Mouse (Mus musculus): ENCODE data around the gene Lag3. TPM values are rescaled to one million over a fixed set of nuclear protein-coding genes. Genes with fewer than 3 reads are reported as not detected.

The Lag3 gene
- total RNA-seq, 4 experiments from 2014 or later, result 1.6 to 15.6 (median 8.5) TPM

DNA sequence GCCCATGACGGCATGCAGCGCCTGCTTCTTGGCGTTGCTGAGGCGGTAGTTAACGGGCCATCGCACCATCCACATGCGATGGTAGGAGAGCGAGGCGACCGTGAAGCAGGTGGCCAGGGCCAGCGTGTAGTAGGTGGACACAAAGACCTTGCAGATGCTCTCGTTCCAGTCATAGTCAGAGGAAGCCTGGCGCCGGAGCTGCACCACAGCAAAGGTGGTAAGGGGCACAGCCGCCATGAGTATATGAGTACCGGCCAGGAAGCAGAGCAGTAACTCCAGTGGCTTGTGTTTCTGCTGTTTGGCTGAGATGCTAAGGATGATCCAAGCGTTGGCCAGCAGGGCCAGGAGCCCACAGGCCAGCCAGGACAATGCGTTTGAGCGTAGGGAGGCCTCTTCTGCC lies 50.2 kb downstream of the Lag3 start:
- no peak for DNase-seq (ENCODE audit: low spot score in 2 of 2)

- no peak for DNase-seq (ENCODE audit: low spot score in 2 of 2)
Observed at GRCm38 (mm10) chr6:124860511-124860910, 51.0 kb downstream of the Lag3 start.

DNA sequence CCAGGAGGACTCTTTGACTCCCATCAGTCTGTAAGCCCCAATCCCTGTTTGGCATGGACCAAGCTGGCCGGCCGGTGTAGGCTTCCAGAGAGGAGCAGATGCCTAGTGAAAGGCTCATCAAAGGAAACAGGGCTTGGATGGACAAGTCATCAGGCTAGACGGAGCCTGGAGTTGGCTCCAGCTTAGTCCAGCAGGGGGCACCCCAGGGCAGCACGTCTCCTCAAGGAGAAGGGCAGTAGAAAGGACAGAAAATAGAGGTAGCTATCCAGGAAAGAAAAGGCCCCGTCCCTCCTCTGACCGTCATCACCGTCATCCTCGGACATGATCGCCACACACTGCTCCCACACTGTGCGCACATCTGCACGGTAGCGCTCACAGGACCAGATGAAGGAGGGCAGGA lies 51.8 kb downstream of the Lag3 start:
- DNase-seq (ENCODE audit: low spot score in 2 of 2), result peak; percentile 84 to 89

- DNase-seq (ENCODE audit: low spot score in 2 of 2), result no peak
Observed at GRCm38 (mm10) chr6:124858561-124859318, 52.8 kb downstream of the Lag3 start.

DNA sequence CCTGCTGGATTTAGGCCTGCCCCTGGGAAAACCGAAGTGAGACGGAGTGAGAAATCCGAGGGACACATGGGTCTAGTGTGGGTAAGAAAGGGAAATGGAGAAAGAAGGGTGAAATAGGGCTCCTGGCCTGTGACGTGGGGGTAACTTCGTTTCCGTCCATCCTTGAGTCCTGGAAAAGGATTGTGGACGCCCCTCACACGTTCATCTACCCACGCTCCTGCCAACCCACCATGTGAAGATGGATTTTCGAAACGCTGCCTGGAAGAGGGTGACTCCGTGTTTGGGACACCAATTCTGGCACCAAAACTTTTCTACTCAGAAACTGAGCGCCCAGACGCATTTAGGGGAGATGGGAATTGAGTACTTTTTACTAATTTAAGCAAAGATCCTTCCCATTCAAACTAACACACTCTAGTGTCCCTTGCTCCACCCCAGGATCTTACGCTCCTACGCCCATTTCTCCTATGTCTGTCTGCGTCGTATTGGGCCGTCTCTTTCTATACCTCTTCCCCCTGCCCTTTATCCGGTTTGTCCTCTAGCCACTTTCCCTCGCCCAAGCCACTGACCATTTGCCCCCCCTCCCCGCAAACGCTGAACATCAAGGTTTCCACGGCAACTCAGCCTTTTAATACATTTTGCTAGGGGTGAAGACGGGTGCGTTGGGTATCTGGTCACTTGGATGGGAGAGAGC lies 53.5 kb downstream of the Lag3 start:
- DNase-seq (ENCODE audit: low spot score in 2 of 2), result no peak

DNA sequence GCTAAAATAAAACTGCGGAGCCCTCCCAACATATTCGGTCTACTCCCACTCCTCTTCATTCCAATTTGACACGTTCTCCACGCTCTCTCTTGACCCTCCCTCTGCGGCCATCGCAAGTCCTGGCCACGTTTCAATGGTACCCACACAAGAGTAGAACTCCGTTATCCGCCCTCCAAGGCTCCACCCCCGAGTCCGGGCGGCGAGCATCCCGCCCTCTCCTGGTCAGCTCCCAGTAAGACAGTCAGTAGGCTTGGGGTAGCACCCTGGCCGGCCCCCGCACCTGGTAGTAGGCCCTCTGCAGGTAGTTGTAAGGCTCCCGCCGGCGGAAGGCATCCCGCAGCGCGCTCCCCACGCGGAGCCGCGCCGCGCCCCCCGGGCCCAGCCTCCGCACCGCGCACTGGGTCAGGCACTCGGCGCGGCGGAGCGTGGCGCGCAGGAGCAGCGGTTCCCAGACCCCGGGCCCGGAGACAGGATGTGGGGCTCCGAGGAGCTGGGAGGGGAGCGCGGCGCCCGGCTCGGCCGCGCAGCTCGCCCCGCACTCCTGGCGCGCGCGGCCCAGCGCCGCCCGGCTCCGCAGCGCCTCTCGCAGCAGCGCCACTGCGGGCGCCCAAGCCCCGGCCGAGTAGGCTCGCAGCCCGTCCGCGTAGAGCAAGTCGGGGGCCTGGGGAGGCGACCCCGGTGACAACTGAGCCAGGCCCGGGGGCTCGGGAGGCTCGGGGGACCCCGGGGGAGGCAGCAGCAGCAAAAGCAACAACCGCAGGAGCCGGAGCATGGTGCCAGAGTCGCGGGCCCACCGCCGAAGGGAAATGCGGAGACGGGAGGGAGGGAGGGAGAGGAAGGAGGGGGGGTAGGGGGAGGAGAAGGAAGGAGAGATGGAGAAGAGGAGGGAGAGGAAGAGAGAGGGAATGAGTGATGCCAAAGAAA lies 54.3 kb downstream of the Lag3 start, which contains the start of gene P3h3:
P3h3 (minus strand) TSS at position 837 of the 924 bp plus-strand sequence.
- DNase-seq (ENCODE audit: low spot score in 2 of 2), result peak; percentile 81 to 84

DNA sequence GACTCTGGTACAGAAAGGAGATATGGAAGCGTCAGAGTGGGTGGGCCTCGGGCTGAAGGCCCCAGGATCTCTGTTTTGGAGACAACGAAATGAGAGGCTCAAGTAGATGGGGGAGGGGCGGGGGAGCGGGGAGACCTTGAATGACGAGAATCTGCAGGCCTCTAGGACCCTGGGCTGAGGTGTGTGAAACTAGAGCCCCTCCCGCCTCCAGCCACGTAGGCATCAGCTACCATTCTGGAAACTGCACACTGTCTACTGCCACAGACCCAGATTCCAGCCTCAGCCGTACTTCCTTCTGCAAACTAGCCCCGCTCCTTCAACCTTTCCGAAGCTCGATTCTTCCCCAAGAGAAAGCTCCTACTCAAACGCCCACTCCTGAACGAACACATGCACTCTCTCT lies 55.2 kb downstream of the Lag3 start:
- peak in 1 of 2 experiments; percentile 43 for DNase-seq (ENCODE audit: low spot score in 2 of 2)

GRCm38 (mm10) chr6:124854647-124855046 lies 56.9 kb downstream of the Lag3 start:
- no peak for DNase-seq (ENCODE audit: low spot score in 2 of 2)

Other genes starting within 250 kb of the Lag3 start
- gene Lpcat3, start 248.7 kb downstream of the Lag3 start, total RNA-seq (2022), result 10 to 100 TPM; 24.1 to 38.4 (median 31.4) TPM
- gene Emg1, start 199.5 kb downstream of the Lag3 start, total RNA-seq (2022), result 10 to 100 TPM; 50.1 to 57.2 (median 52.5) TPM
- gene Phb2, start 199.4 kb downstream of the Lag3 start, total RNA-seq (2022), result 100 to 1,000 TPM; 118 to 123 (median 120) TPM
- gene Ptpn6, start 173.0 kb downstream of the Lag3 start, total RNA-seq (2022), result 10 to 100 TPM in 2 of 4 experiments, 1 to 10 TPM in 2; 2.2 to 24.3 (median 13.4) TPM
- gene Grcc10, start 170.3 kb downstream of the Lag3 start, total RNA-seq (2022), result 100 to 1,000 TPM; 311 to 385 (median 325) TPM
- 1 to 10 TPM in 1 of 4 experiments, not detected in 3; 5.1 TPM for gene Gm45234, start 155.7 kb downstream of the Lag3 start, total RNA-seq (2022)
- 100 to 1,000 TPM; 138 to 158 (median 147) TPM for gene Atn1, start 155.2 kb downstream of the Lag3 start, total RNA-seq (2022)
- gene Eno2, start 142.0 kb downstream of the Lag3 start, total RNA-seq (2022), result 1,000 to 10,000 TPM in 3 of 4 experiments, 100 to 1,000 TPM in 1; 993 to 1,113 (median 1,027) TPM
- gene Lrrc23, start 132.0 kb downstream of the Lag3 start, total RNA-seq (2022), result 1 to 10 TPM; 2.3 to 5.1 (median 3.3) TPM
- gene Spsb2, start 103.0 kb downstream of the Lag3 start, total RNA-seq (2022), result 1 to 10 TPM; 3.1 to 7.0 (median 6.0) TPM
- gene Tpi1, start 97.4 kb downstream of the Lag3 start, total RNA-seq (2022), result 100 to 1,000 TPM; 782 to 819 (median 789) TPM
- 100 to 1,000 TPM; 181 to 196 (median 186) TPM for gene Usp5, start 82.2 kb downstream of the Lag3 start, total RNA-seq (2022)
- 1 to 10 TPM in 2 of 4 experiments, under 1 TPM in 2; 0.61 to 1.0 (median 0.95) TPM for gene Cdca3, start 82.2 kb downstream of the Lag3 start, total RNA-seq (2022)
- gene Gnb3, start 71.4 kb downstream of the Lag3 start, total RNA-seq (2022), result under 1 TPM in 2 of 4 experiments, not detected in 2; 0.36 to 0.96 TPM
- gene P3h3, start 54.0 kb downstream of the Lag3 start, total RNA-seq (2022), result 10 to 100 TPM; 32.2 to 51.8 (median 36.4) TPM
- gene Gpr162, start 47.7 kb downstream of the Lag3 start, total RNA-seq (2022), result 100 to 1,000 TPM; 171 to 204 (median 183) TPM
- gene Cd4, start 23.5 kb downstream of the Lag3 start, total RNA-seq (2022), result under 1 TPM in 2 of 4 experiments, not detected in 2; 0.12 to 0.38 TPM
- 100 to 1,000 TPM; 881 to 936 (median 911) TPM for gene Ptms, start 8.4 kb upstream of the Lag3 start, total RNA-seq (2022)
- 100 to 1,000 TPM; 564 to 596 (median 590) TPM for gene Mlf2, start 19.7 kb upstream of the Lag3 start, total RNA-seq (2022)
- gene Cops7a, start 53.8 kb upstream of the Lag3 start, total RNA-seq (2022), result 100 to 1,000 TPM; 129 to 152 (median 145) TPM
- gene Pianp, start 85.0 kb upstream of the Lag3 start, total RNA-seq (2022), result 100 to 1,000 TPM; 115 to 179 (median 146) TPM
- 10 to 100 TPM; 44.6 to 54.5 (median 50.6) TPM for gene Zfp384, start 97.4 kb upstream of the Lag3 start, total RNA-seq (2022)
- 10 to 100 TPM; 50.1 to 63.5 (median 55.4) TPM for gene Ing4, start 128.1 kb upstream of the Lag3 start, total RNA-seq (2022)
- gene Acrbp, start 138.0 kb upstream of the Lag3 start, total RNA-seq (2022), result 10 to 100 TPM; 12.8 to 20.9 (median 15.6) TPM
- gene Lpar5, start 156.2 kb upstream of the Lag3 start, total RNA-seq (2022), result 1 to 10 TPM in 3 of 4 experiments, under 1 TPM in 1; 0.23 to 3.9 (median 1.9) TPM
- gene Chd4, start 184.3 kb upstream of the Lag3 start, total RNA-seq (2022), result 100 to 1,000 TPM; 159 to 187 (median 175) TPM
- gene Nop2, start 220.2 kb upstream of the Lag3 start, total RNA-seq (2022), result 10 to 100 TPM; 33.0 to 33.9 (median 33.5) TPM
- 10 to 100 TPM; 67.2 to 78.4 (median 74.4) TPM for gene Iffo1, start 233.5 kb upstream of the Lag3 start, total RNA-seq (2022)